Mouse (Mus musculus) MEL (cell line): Measurements from ENCODE around the gene Tmem179b.

Experiments
- CHD1 ChIP-seq: IDR thresholded peaks from 2 replicates; pipeline ENCODE4 v1.6.1; 2012; ENCODE audit warnings: low read depth, mild to moderate bottlenecking, inconsistent platforms, low read length, improper control_type of control experiment
- CTCF ChIP-seq, 3 experiments: IDR thresholded peaks in 2 of 3; conservative IDR thresholded peaks in 1 of 3; 2 replicates each; pipeline ENCODE4 v1.5.1; 2011 to 2012; ENCODE audit warnings: low read length in 3 of 3, low read depth in 2 of 3, mild to moderate bottlenecking in 2 of 3, improper control_type of control experiment in 1 of 3, inconsistent platforms in 1 of 3, mixed read lengths in 1 of 3, moderate library complexity in 1 of 3; ENCODE audit not compliant: control insufficient read depth in 1 of 3, insufficient read depth in 1 of 3, poor library complexity in 1 of 3, severe bottlenecking in 1 of 3
- ELF1 ChIP-seq: IDR thresholded peaks from 2 replicates; pipeline ENCODE4 v1.6.1; 2014; ENCODE audit warnings: low read depth, mild to moderate bottlenecking, inconsistent platforms, low read length, improper control_type of control experiment, moderate library complexity
- EP300 ChIP-seq, 2 experiments: IDR thresholded peaks; 2 replicates each; pipeline ENCODE4 v1.6.1; 2011; ENCODE audit warnings: improper control_type of control experiment in 2 of 2, low read length in 2 of 2, low read depth in 1 of 2, mild to moderate bottlenecking in 1 of 2
- ETS1 ChIP-seq: IDR thresholded peaks from 2 replicates; pipeline ENCODE4 v1.6.1; 2012; ENCODE audit warnings: low read depth, mild to moderate bottlenecking, inconsistent platforms, low read length, improper control_type of control experiment, moderate library complexity
- MAX ChIP-seq: IDR thresholded peaks from 2 replicates; pipeline ENCODE4 v1.6.1; 2011; ENCODE audit warnings: low read length, improper control_type of control experiment
- MYC ChIP-seq: IDR thresholded peaks from 2 replicates; pipeline ENCODE4 v1.6.1; 2011; ENCODE audit warnings: low read depth, mild to moderate bottlenecking, low read length, improper control_type of control experiment, moderate library complexity
- NELFE ChIP-seq: IDR thresholded peaks from 2 replicates; pipeline ENCODE4 v1.6.1; 2011; ENCODE audit warnings: low read depth, low read length, improper control_type of control experiment
- POLR2A ChIP-seq, 2 experiments: IDR thresholded peaks; 2 replicates each; pipeline ENCODE4 v1.6.1; 2011 to 2012; ENCODE audit warnings: low read length in 2 of 2, mild to moderate bottlenecking in 2 of 2, control low read depth in 1 of 2, improper control_type of control experiment in 1 of 2, low read depth in 1 of 2, moderate library complexity in 1 of 2; ENCODE audit not compliant: control insufficient read depth in 1 of 2, insufficient read depth in 1 of 2, poor library complexity in 1 of 2
- POLR2AphosphoS5 ChIP-seq: IDR thresholded peaks from 2 replicates; pipeline ENCODE4 v1.6.1; 2012; ENCODE audit warnings: low read depth, borderline replicate concordance, mild to moderate bottlenecking, inconsistent platforms, low read length, moderate library complexity, mixed read lengths
- SMC3 ChIP-seq: IDR thresholded peaks from 2 replicates; pipeline ENCODE4 v1.6.1; 2011; ENCODE audit warnings: low read depth, low read length, improper control_type of control experiment
- USF1 ChIP-seq: IDR thresholded peaks from 2 replicates; pipeline ENCODE4 v1.6.1; 2014; ENCODE audit warnings: low read depth, mild to moderate bottlenecking, inconsistent platforms, low read length, improper control_type of control experiment, moderate library complexity
- ZNF384 ChIP-seq: IDR thresholded peaks from 2 replicates; pipeline ENCODE4 v1.6.1; 2012; ENCODE audit warnings: low read depth, mild to moderate bottlenecking, inconsistent platforms, low read length, improper control_type of control experiment

- TF ChIP-seq SMC3 (no peak), CTCF (IDR thresholded peaks at IDR 0.05 in 2 of 3, conservative IDR thresholded peaks at IDR 0.05 in 1 of 3; ENCODE audit: control insufficient read depth in 1 of 3, insufficient read depth in 1 of 3, low read depth in 2 of 3, low read length in 3 of 3, poor library complexity in 1 of 3, severe bottlenecking in 1 of 3) (no peak), EP300 (IDR thresholded peaks at IDR 0.05; ENCODE audit: low read depth in 1 of 2, low read length in 2 of 2) (no peak), POLR2A (IDR thresholded peaks at IDR 0.05; ENCODE audit: control insufficient read depth in 1 of 2, insufficient read depth in 1 of 2, low read depth in 1 of 2, low read length in 2 of 2, poor library complexity in 1 of 2) (no peak; a peak in 1 of 4 replicates), POLR2AphosphoS5 (no peak), ELF1 (no peak), CHD1 (no peak), USF1 (no peak), MYC (no peak), MAX (no peak), ZNF384 (no peak), NELFE (no peak), ETS1 (no peak)
Measured at GRCm38 (mm10) chr19:8803879-8804660, 29.8 kb upstream of the Tmem179b start.
